Mouse (Mus musculus) ES-CJ7 (cell line): Measurements from ENCODE around the gene Celf5.

ENCODE experiments used
- DNase-seq: peaks from one replicate; pipeline ENCODE4 v3.0.0; 2011; ENCODE audit warnings: low read depth, low spot score

Gene Celf5

DNA sequence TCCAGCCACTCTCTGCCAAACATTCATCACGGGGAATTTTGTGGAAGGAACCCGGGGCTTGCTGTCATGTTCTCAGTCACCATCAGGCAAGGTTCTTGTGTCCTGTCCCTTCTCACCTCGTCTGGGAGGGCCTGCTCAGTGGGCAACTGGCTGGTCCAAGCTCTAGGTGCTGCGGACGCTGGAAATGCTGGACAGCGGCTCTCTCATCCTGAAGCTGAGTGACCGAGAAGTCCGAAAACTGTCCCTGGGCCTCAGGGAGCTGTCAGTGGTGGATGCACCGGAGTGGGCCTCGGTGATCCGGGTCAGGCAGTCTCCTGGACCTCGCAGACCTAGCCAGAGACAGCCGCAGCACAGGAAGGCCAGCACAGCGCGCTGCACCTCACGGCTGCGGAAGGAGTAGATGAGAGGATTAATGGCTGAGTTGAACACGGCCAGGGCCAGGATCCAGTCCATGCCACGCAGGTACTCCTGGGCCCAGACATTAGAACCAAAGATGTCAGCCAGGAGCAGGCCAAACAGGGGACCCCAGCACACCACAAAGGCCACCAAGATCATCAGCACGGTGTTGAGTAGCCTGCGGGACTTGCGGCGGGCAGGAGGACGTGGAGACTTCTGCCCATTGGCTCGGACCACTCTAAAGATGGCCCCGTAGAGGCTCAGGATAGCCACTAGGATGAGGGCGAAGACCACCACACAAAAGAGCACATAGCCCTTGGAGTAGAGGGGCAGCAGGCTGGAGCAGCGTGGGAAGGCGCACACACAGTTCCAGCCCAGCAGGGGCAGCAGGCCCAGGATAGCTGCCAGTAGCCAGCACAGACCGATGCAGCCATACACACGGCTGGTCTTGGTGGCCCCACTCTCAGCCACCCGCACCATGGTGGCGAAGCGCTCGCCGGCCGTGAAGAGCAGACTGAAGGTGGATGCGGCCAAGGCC, 16.1 kb upstream of the Celf5 start:
- DNase-seq, result peak; percentile 43

DNA sequence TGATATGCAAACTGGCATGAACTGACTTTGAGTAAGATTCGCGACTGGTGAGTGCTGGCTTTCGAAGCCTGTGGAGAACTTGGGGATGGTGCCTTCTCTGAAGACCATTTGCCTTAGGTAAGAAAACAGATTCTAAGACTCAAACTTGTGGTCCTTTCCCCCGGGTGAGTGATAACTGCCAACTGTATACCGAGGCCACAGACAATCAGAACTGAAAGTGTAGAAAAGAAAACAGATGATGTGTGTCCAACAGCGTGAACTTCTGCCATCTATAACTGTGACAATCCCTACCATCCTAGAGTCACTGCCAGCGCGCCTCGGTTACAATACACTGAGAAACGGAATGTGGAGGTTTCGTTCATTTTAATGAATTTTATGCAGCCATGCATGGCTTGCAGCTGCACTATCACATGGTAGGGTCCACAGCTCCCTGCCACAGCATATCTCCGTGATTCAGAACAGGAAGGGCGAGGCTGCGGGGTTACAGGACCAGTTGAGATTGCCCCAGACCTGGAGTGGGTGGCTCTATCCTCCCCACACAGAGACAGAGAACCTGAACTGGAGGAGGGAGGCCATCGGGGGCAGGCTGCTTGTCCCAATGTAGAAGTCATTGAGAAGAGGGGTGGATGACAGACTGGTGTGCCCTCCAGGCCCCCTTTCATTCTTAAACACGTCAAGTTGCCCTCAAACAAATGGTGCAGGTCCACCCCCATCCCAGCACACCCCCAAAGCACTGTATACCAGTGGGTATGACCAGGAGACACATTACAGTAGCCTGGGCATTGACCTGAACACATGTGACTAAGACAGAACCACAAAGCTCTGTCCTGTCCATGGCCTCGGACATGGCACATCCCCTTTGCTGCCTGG, 15.1 kb upstream of the Celf5 start:
- DNase-seq, result no peak

DNA sequence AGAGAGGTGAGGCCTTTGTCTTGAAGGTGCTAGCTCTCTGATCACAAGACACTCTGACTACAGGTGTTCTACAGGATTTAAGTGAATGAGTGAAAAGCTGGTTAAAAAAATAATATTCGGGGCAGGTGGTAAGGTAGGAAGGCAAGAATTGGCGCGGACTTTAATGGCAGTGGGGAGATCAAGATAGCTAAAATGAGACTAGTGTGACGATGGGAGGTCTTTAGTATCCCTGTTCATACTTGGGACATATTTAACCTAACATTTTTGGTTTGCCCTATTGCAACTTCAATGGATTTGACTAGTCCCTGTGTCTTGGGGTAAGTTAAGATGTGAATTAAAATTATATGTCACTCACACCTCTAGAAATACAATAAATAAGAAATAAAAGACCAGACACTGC, 14.5 kb upstream of the Celf5 start:
- no peak for DNase-seq

DNA sequence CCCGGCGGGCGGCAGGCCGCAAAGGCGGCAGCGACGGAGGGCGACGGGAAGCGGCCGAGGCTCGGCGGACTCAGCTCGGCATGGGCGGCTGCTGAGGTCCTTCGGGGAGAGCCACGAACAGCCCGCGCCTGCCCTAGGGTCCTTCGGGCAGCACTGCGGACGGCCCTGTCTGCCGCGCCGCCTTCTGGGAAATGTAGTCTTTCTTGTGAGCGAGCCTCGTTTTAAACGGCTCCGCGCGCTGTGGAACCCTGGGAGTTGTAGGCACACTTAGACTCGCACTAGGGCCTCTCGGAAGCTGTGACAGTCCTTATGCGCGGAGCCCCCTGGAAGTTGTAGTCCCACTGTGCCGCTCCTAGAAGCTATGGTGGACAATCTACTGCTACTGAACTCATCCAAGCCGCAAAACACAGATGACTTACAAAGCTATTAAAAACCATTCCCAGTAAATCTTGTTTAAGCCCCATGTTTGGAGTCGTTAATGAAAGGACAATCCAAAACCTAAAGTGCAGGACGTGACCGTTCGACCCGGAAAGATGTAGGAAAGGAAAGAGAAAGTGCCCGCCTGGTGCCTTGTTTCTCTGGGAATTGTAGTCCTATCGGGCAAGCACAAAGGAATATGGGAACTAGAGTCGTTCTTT, 13.9 kb upstream of the Celf5 start, which contains the start of gene Ncln:
Ncln (minus strand) TSS at position 129 of the 638 bp plus-strand sequence.
- peak; percentile 99 for DNase-seq

DNA sequence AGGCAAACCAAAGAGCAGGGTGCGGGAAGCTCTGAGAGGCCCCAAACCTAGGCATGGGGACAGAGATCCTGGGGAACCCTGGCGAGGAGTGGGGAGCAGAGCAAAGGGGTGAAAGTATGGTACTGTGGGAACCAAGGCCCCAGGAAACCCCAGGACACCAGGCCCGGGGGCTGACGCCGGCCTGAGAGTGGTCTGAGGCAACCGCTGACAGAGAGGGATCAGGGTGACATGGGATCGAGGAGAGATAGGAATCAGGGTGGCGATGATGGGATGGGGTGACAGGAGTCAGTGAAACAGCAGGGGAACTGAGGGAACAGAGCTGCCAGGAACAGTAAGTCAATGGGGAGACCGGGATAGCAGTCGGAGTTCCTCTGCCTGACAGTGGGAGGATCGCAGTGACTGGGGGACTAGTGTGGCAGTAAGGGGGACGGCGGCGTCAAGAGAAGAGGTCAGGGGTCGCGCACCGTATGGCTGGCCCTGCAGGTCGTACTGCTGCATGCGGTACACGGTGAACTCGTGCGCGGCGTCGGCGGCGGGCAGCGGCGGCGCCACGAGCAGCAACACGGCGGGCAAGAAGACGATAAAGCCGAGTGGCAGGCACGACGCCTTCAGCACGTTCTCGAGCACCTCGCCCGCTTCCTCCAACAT, 13.2 kb upstream of the Celf5 start:
- DNase-seq, result no peak

DNA sequence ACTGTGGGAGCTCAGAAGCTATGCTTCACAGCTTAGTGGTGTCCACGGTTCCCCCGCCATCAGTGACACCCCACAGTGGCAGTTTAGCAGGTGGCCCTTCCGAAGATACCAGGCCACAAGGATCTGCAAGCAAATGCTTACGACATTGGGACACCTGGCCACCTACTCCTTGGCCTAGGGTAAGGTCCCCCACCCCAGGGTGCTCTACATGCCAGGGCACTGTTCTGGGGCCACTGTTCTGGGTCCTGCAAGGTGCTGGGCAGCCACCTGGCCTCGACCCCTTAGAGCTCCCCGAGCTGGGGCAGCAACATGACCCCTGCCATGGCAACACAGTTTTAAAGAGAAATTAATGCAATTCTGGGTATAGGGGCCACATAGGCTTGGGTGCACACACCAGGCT, 12.6 kb upstream of the Celf5 start:
- no peak for DNase-seq

DNA sequence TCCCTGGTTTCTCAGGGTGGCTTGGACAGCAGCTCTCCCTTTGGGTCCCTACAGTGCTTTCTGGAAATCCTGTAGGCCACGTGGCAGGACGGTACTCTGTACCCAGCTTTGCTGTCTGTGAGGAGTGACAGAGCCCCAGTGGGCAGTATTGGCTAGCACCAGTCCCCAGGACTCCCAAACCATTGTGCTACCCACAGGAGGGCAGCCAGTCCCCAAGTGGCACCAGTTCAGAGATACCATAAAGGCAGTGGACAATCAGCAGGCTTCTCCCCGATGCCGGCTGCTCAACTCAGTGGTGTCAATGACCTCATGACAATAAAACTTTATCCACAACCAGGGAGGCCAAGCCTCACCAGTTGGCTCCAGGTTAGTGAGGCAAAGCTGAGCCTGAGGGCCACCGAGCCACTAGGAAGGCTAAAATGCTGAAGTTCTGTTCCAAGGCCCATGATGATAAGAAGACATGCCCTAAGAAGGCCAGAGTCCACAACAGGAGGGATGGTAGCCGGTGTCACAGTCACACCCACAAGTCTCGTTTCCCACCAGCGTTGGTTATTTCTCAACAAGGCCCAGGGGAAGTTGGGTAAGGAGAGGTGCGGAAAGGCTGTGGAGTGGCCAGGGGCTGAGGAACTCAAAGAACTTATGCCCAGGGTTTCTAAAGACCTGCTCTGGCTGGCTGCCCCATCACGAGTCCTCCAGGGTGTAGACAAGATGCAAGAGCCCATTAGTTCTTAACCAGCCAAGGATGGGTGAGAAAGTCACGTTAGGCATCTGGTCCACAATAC, 11.9 kb upstream of the Celf5 start:
- DNase-seq, result no peak

DNA sequence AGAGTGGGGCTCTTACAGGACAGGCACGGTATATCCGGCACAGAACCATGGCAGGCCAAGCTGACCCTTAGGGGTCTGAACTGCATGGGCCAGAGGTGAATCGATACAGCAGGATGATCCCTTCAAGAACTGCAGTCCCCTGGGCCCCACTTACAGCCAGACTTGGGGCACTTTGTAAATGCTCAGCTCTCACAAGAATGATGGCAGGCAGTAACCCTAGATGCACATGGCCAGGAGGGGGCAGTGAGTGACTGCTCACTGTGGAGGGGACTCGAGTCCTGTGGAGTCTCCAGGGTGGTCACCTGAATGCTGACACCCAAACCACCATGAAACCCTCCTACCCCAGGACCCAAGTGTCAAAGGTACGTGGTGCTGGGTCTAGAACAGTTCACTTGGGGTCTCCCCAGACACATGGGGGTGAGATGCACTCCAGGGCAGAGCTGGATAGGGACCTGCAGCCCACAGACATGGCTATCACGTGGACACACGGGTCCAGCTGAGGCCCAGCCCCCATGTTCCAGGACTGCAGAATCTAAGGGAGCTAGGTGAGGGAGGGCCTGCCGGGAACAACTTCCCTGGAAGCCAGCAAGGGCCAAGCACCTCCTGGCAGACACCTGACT, 11.2 kb upstream of the Celf5 start:
- DNase-seq, result no peak

DNA sequence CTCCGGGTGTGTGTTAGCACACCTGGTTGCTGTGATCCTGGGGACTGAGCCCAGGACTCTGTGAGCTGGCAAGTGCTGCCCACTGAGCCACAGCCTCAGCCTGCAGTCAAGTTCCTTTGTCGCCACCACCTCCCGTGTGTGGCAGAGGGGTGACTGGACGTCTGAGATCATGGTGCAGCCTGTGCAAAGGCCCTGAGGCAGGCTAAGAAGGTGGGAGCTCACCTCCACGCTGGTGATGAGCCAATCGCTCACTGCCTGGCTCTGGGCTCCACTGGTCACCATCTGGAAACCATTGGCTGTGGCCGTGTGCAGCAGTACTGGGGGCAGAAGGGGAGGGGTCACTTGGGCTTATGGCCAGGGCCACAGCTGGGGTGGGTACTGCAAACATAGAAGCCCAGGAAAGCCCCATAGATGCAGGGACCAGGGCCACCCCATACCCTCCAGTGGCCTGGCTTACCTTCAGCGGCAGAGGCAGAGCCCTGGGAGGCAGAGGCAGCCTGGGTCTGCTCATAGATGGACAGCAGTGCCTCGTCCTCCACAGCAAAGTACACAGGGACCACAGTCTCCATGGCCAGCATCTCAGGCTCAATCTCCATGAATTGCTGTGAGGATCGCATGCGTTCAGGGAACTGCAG, 10.2 kb upstream of the Celf5 start:
- DNase-seq, result no peak

DNA sequence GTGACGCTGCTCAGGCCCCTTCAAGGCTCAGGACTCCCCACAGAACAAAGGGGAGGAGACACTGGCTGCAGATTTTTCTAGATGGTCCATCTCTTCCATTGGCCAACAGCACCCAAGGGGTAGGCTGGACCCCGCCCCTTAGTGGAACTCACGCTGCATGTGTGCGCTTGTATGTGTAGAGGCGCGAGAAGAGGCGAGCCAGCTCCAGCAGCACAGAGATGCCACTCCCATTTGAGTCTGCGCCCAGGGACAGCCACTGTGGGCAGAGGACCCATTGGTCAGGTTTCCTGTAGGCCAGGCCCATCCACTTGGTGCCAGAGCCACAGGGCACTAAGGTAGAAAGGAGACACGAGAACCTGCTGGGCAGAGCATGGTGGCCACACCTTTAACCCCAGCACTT, 8.5 kb upstream of the Celf5 start:
- no peak for DNase-seq

DNA sequence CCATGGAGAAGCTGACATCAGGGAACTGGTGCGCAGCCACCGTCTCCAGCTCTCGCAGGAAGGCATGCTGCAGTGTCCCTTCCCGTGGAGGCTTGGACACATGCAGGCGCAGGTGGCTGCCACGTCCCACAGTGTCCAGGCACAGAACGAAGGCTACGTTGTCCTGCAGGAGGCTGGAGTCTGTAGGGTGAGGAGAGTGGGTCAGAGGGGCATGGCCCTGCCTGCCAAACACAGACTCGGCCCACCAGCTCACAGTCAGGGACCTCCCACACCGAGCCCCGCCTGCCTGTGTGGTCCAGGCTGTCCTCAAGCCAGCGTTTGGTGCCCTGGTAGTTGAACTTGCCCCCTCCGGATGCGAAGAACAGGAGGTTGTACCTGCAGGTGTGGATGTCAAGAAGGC, 7.4 kb upstream of the Celf5 start:
- no peak for DNase-seq

DNA sequence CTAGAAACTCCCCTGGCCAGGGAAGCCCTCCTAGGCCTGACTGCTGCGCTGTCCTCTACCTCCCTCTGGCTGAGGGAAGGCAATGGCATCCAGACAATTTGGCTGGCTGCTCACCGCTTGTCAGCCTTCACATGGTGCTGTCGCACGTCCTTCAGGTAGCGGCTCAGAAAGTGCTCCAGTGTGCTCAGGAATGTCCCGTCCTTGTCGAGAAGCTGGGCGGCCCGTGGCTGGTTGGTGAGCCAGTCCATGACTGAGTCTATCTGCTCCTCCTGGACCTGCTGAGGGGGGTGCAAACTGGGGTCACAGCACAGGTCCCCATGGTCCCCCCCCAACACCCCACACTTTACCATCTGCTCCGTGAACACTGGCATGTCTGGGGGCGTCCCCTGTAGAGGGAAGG, 5.6 kb upstream of the Celf5 start:
- DNase-seq, result no peak

DNA sequence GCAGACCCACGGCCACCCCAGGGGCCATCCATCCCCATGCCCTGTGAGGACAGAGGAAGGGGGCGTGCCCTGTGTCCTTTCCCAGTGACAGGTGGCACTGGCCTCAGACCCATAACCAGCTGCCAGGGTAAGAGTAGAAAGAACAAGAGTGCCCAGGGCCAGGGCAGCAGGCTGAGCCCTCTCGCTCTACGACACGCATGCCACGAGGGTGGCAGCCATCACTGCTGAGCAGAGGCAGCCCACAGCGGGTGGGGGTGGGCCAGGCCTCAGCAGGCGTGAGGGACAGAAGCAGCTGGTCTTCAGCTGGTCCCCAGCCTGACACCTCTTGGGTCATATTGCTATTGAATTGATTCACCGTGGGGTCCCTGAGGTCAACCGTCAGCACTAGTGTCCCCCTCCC, 4.0 kb upstream of the Celf5 start:
- DNase-seq, result no peak

DNA sequence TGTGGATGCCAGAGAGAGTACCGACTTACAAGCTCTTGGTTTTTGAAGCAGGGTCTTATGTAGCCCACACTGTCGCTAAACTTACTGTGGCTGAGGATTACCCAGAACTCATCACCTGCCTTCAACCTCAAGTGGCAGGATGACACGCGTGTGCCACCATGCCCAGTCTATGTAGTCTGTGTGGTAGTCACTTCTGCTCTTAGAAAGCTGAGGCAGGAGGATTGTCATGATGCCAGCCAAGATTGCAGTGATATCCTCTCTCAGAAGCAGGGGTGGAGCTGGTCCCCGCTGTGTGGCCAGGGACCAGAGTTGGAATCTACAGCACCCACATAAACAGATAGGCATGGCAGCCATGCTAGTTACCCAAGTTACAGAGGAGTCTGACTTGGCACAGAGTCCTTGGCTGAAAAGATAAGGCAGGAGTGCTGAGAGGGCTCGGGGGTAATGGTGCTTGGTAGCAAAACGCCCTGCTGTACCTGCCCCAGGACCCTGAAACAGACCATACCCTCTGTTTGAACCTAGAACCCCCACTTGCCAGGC, 3.0 kb upstream of the Celf5 start:
- no peak for DNase-seq

DNA sequence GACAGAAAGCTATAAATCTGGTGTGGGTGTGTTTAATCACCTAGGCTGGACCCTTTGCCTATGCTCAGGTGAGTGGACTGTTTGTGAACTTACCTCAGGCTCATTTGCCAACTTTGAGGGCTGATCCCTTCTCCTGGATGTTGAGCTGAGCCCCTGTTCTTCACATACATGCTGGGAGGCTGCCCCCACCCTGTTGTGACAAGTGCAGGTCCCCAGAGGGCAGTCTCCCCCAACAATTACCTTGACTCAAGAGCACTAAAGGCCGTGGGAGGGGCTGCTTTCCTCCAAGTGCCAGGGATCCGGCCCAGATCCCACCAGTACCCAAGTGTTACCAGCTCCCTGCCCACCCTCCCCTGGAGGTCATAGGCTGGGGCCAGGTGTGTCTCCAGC, 2.5 kb upstream of the Celf5 start:
- DNase-seq, result peak; percentile 59

DNA sequence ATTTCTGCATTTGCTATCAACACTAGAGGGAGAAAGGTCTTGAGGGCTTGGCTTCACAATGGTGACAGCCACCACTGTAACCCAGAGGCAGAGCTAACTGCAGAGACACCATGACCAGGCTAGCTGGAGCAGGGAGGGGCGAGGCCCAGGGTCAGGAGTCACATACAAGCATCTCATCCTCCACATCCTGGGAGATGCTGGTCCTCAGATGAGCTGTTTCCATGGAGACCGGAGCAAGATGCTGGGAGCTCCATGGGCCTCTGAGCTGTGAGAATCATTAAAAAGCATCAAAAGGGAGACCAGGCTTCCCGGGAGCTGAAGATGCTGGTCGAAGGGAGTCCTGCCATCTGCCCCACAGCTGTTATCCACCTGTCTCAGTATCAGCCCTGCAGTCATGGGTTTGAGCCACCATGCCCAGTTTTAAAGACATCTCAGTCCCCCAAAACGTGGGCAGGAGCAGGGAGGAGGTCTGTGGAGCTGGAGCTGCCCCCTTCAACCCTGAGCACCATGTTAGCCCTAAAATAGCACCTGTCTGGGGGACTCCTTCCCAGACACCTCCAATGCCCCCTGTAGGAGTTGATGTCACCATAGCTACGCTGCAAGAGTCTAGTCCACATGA, 2.0 kb upstream of the Celf5 start:
- DNase-seq, result no peak

DNA sequence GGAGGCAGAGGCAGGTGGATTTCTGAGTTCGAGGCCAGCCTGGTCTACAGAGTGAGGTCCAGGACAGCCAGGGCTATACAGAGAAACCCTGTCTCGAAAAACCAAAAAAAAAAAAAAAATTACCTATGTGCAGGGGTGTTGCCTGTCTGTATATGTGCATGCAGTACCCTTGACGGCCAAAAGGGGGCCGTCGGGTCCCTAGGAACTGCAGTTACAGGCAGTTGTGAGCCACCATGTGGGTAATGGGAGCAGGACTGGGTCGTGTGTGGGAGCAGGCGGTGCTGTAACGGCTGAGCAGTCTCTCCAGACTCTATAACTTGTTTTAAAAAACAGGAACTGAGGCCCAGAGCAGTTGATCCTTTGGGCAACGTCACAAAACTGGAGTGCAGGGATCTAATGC, 1.5 kb upstream of the Celf5 start:
- DNase-seq, result peak; percentile 85

DNA sequence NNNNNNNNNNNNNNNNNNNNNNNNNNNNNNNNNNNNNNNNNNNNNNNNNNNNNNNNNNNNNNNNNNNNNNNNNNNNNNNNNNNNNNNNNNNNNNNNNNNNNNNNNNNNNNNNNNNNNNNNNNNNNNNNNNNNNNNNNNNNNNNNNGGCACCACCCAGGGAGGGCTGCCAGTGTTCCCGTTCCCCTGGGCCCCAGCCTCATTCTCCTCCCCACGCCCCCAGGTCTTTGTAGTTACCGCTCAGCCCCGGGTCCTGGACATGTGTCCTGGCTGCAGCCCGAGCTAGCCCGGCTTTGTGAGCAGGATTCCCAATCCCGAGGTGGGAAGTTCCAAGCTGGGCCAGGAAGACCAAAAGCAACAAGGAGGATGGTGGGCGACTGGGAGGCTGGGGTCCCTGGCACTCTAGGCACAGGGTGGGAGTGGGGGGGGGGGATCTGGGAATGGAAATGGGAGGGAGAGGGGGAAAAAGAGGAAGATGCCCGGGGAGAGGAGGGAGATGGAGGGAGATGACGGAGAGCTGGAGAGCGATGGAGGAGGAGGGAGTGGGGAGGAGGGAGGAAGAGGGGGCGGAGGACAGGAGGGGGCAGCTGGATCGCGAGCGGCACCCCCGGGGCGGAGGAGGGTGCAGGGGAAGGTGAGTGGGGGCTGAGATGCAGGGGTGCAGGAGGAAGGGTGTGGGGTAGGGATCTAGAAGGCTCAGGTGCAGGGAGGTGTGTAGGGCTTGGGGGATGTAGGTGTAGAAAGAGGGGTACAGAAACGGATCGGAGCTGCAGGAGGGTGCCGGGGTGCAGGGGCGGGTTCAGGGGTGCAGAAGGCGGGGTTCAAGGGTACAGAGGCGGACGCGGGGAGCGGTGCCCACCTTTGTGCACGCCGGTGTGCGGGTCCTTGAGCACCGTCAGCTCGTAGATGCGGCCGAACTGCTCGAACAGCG, 640 bp downstream of the Celf5 start:
- DNase-seq, result no peak
